Mouse (Mus musculus): Measurements from ENCODE around the gene Dlg2. TPM values are rescaled to one million over a fixed set of nuclear protein-coding genes. Genes with fewer than 3 reads are reported as not detected.

Gene Dlg2
- polyA plus RNA-seq, 1 experiment: 6.0 TPM

DNA sequence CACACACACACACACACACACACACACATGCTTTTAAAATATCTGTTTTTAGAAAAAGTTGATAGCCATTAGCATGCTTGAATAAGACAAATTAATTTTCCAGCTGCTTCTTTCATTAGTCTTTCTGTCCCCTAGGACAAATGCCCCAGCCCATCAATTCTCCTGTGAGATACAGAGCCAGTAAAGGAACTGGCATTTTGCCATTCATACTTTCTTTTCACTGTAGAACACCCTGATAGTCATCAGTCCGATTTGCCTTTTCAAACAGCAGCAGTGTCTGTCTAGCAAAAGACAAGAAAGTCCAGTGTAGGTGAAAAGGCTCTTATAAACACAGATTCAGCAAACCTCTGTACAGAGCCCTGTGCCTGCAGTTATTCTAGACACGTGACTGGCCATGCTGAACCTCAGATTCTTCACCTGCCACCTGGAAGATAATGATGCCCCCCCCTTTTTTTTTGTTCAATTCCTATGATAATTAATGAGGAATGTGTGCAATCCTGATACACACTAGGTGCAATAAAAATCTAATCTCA is 685.2 kb downstream of the Dlg2 start:
- DNase-seq: no peak
- Histone ChIP-seq H3K4me3 (ENCODE audit: control insufficient read depth, insufficient read depth, low read length) (no peak overlapping the region), H3K36me3 (ENCODE audit: control insufficient read depth, insufficient read depth, low read length) (no peaks in the 10 kb centered on the region), H3K27me3 (ENCODE audit: control insufficient read depth, insufficient read depth, low read length) (no peaks in the 10 kb centered on the region), H3K27ac (ENCODE audit: control insufficient read depth, insufficient read depth, low read length) (no peak overlapping the region), H3K4me1 (replicated peaks; ENCODE audit: control insufficient read depth, insufficient read depth, low read length) (no peaks in the 10 kb centered on the region)
- no peak for TF ChIP-seq CTCF (IDR thresholded peaks at IDR 0.05; ENCODE audit: borderline replicate concordance, control insufficient read depth, extremely low read depth, insufficient read depth, low read length, poor library complexity)
- no peak for TF ChIP-seq POLR2A (IDR thresholded peaks at IDR 0.05; ENCODE audit: control insufficient read depth, extremely low read depth, insufficient read depth, low read length, poor library complexity)
- 89% methylated on average over 2 of the region's 2 CpGs for WGBS

DNA sequence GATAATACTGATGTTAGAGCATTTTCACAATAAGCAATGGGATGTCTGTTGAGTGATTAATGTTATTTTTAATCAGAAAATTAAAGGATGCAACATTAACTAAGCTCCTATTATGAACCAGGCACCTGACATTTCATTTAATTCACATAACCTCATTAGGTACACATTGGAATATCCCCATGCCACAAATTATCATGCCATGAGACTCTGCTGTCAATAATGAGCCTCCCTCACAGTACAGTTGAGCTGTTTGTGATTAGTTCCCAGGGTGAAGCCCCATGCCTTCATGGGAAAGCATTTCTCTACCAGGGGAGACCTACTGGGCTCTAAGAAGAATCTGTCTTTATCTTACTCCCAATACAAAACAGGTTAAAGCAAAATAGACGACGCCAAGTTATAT is 697.1 kb downstream of the Dlg2 start:
- Histone ChIP-seq H3K27ac (ENCODE audit: control insufficient read depth, insufficient read depth, low read length) (no peak overlapping the region), H3K36me3 (ENCODE audit: control insufficient read depth, insufficient read depth, low read length) (no peaks in the 10 kb centered on the region), H3K4me1 (replicated peaks; ENCODE audit: control insufficient read depth, insufficient read depth, low read length) (no peaks in the 10 kb centered on the region), H3K27me3 (ENCODE audit: control insufficient read depth, insufficient read depth, low read length) (no peaks in the 10 kb centered on the region), H3K4me3 (ENCODE audit: control insufficient read depth, insufficient read depth, low read length) (no peak overlapping the region)
- 94% methylated on average over 2 of the region's 2 CpGs for WGBS
- no peak for TF ChIP-seq POLR2A (IDR thresholded peaks at IDR 0.05; ENCODE audit: control insufficient read depth, extremely low read depth, insufficient read depth, low read length, poor library complexity)
- TF ChIP-seq CTCF (IDR thresholded peaks at IDR 0.05; ENCODE audit: borderline replicate concordance, control insufficient read depth, extremely low read depth, insufficient read depth, low read length, poor library complexity): no peak
- no peak for DNase-seq

DNA sequence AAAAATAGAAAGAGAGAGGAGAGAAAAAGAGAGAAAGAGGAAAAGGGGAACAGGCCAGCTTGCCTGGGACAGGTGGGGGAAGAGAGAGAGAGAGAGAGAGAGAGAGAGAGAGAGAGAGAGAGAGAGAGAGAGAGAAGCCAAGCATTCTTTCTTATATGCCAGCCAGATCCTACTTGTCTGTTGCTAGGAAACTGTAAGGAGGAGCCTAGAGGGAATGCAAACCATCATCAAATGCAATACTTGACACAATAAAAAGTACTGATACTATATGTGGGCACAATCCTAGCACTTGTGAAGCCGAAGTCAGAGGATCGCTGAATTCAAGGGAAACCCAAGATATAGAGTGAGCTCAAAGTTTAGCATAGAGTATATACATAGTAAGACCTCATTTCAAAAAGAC is 711.7 kb downstream of the Dlg2 start:
- H3K4me1 ChIP-seq (replicated peaks; ENCODE audit: control insufficient read depth, insufficient read depth, low read length): no peaks in the 10 kb centered on the region
- H3K4me3 ChIP-seq (ENCODE audit: control insufficient read depth, insufficient read depth, low read length): no peak overlapping the region
- DNase-seq: no peak
- no peaks in the 10 kb centered on the region for H3K36me3 ChIP-seq (ENCODE audit: control insufficient read depth, insufficient read depth, low read length)
- no peak overlapping the region for H3K27ac ChIP-seq (ENCODE audit: control insufficient read depth, insufficient read depth, low read length)
- no peaks in the 10 kb centered on the region for H3K27me3 ChIP-seq (ENCODE audit: control insufficient read depth, insufficient read depth, low read length)
- WGBS: 95% methylated on average over 2 of the region's 2 CpGs
- TF ChIP-seq POLR2A (IDR thresholded peaks at IDR 0.05; ENCODE audit: control insufficient read depth, extremely low read depth, insufficient read depth, low read length, poor library complexity) (no peak), CTCF (IDR thresholded peaks at IDR 0.05; ENCODE audit: borderline replicate concordance, control insufficient read depth, extremely low read depth, insufficient read depth, low read length, poor library complexity) (no peak)

DNA sequence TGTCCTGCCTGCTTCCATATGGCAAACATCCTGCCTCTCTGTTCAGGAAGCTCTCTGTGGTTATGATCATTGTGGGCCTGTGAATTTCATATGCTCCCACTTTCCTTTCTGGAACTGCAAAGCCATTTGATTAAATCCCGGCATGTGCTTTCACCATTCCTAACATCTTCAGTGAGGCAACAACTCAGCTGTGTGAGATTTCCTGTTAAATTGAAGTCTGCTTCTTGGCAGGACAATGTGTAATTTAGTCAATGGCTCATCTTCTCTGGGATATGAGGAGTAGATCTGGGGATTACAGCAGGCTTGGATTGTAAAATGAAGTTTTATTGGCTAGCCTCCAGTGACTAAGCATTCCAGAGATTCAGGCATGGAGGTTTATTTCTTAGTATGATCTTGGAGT is 722.9 kb downstream of the Dlg2 start:
- Histone ChIP-seq H3K4me3 (ENCODE audit: control insufficient read depth, insufficient read depth, low read length) (no peak overlapping the region), H3K4me1 (replicated peaks; ENCODE audit: control insufficient read depth, insufficient read depth, low read length) (no peaks in the 10 kb centered on the region), H3K27ac (ENCODE audit: control insufficient read depth, insufficient read depth, low read length) (no peak overlapping the region), H3K36me3 (ENCODE audit: control insufficient read depth, insufficient read depth, low read length) (no peaks in the 10 kb centered on the region), H3K27me3 (ENCODE audit: control insufficient read depth, insufficient read depth, low read length) (no peaks in the 10 kb centered on the region)
- no peak for DNase-seq
- WGBS: 89% methylated on average over 1 of the region's 1 CpGs
- TF ChIP-seq POLR2A (IDR thresholded peaks at IDR 0.05; ENCODE audit: control insufficient read depth, extremely low read depth, insufficient read depth, low read length, poor library complexity) (no peak), CTCF (IDR thresholded peaks at IDR 0.05; ENCODE audit: borderline replicate concordance, control insufficient read depth, extremely low read depth, insufficient read depth, low read length, poor library complexity) (no peak)

DNA sequence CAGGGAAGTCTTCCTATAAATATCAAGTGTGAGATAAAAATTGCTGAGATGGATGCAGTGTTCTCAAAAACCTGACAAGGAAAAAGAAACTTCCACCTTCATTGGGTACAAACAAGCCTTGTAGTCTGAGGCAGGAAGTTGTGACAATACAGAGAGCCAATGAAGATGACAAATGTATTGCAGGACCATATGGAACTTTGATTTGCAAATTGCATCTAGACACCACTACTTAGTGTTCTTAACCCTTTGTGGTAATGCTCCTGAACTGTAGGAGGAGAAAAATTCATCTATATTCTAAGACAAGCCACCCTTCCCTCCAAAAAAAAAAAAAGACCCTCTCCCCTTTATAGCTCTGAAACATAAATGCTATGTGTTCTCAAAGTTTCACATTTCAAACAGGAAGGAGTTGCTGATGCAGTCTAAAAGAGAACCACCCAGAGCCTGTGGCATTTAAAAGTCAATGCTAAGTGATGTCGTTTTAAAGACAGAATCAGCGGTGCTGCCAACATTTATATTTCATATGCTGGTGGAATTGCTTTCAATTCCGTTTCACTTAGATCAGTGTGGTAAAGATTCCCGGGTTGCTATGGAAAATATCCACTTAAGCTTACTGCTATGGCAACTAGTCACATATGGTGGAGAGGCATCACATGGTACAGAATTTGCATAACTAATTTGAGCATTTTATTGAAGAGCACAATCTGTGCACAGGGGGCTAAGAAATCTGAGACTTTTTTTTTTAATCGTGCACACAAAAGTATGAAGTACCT is 731.8 kb downstream of the Dlg2 start:
- no peak for TF ChIP-seq CTCF (IDR thresholded peaks at IDR 0.05; ENCODE audit: borderline replicate concordance, control insufficient read depth, extremely low read depth, insufficient read depth, low read length, poor library complexity)
- TF ChIP-seq POLR2A (IDR thresholded peaks at IDR 0.05; ENCODE audit: control insufficient read depth, extremely low read depth, insufficient read depth, low read length, poor library complexity): no peak
- DNase-seq: no peak
- no peaks in the 10 kb centered on the region for H3K4me1 ChIP-seq (replicated peaks; ENCODE audit: control insufficient read depth, insufficient read depth, low read length)
- 86% methylated on average over 5 of the region's 5 CpGs for WGBS
- H3K4me3 ChIP-seq (ENCODE audit: control insufficient read depth, insufficient read depth, low read length): no peak overlapping the region
- H3K27me3 ChIP-seq (ENCODE audit: control insufficient read depth, insufficient read depth, low read length): no peaks in the 10 kb centered on the region
- H3K36me3 ChIP-seq (ENCODE audit: control insufficient read depth, insufficient read depth, low read length): no peaks in the 10 kb centered on the region
- no peak overlapping the region for H3K27ac ChIP-seq (ENCODE audit: control insufficient read depth, insufficient read depth, low read length)

DNA sequence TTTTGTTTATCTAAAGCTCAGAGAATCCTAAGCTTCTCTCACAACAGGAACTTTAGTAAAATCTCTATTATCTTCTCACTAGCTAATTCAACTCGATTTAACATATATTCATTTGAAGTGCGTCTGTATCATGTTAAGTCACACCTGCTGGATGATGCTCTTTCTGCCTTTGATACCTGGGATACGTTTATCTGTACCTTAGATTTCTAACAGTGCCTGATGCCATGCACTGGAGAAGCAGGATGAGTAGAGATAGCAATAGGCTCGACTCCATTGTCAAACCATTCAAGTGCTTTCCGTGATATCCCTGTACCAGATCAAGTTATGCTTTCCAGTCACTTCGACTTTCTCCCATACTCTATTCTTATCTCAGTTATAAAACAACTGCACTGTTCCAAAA is 732.5 kb downstream of the Dlg2 start:
- no peak for TF ChIP-seq POLR2A (IDR thresholded peaks at IDR 0.05; ENCODE audit: control insufficient read depth, extremely low read depth, insufficient read depth, low read length, poor library complexity)
- TF ChIP-seq CTCF (IDR thresholded peaks at IDR 0.05; ENCODE audit: borderline replicate concordance, control insufficient read depth, extremely low read depth, insufficient read depth, low read length, poor library complexity): no peak
- DNase-seq: no peak
- H3K27me3 ChIP-seq (ENCODE audit: control insufficient read depth, insufficient read depth, low read length): no peaks in the 10 kb centered on the region
- H3K27ac ChIP-seq (ENCODE audit: control insufficient read depth, insufficient read depth, low read length): no peak overlapping the region
- H3K4me1 ChIP-seq (replicated peaks; ENCODE audit: control insufficient read depth, insufficient read depth, low read length): no peaks in the 10 kb centered on the region
- H3K4me3 ChIP-seq (ENCODE audit: control insufficient read depth, insufficient read depth, low read length): no peak overlapping the region
- no peaks in the 10 kb centered on the region for H3K36me3 ChIP-seq (ENCODE audit: control insufficient read depth, insufficient read depth, low read length)
- 80% methylated on average over 6 of the region's 6 CpGs for WGBS
